Comparison of ENCODE assay signal across 9 mouse cellular contexts in genomic region chr4:12511656-12512385, GRCm38 (mm10).
A peak's percentile ranks its signal among the peaks of the same experiment; 100 is the strongest.
DNase-seq lines count a peak whose midpoint lies in the region; ATAC-seq lines count a peak whose summit lies in the region.
"Had no signal": no experiment of that assay in that cellular context is flagged by ENCODE, and none has a peak within 500 bp of the region (broad histone marks: within the 10 kb centered on the region; RNA-seq: fewer than 3 reads in every experiment).

No protein-coding gene starts in this region.

- ATAC-seq in forebrain, embryonic 16.5 days, result peak; percentile 89

- H3K9me3 ChIP-seq in forebrain, embryonic 16.5 days (ENCODE audit: control insufficient read depth, low read length), result no peaks in the 10 kb centered on the region

- peaks cover 16% of the 10 kb centered on the region for H3K4me1 ChIP-seq in forebrain, embryonic 16.5 days (replicated peaks; ENCODE audit: control insufficient read depth, insufficient read depth, low read length)
- H3K4me1 ChIP-seq: megakaryocyte, embryonic 14.5 days had no signal

- H3K27ac ChIP-seq in forebrain, embryonic 16.5 days (ENCODE audit: low read length), result peak overlapping the region; percentile 49; the same call in 1 of the 2 replicates

- no peak overlapping the region for H3K4me3 ChIP-seq in forebrain, embryonic 16.5 days (replicated peaks; ENCODE audit: low read length)
- H3K4me3 ChIP-seq: megakaryocyte, embryonic 14.5 days had no signal

- WGBS in forebrain, embryonic 16.5 days, result 53% methylated on average over 10 of the region's 10 CpGs

- DNase-seq in adrenal gland, adult (ENCODE audit: inconsistent age in 2 of 2, low spot score in 1 of 2), result peak; percentile 36 to 73
- no peak for DNase-seq in adrenal gland, postnatal 4 days (ENCODE audit: low spot score in 2 of 2)
- peak; percentile 6 to 26 for DNase-seq in adrenal gland, adult 18-20 months (ENCODE audit: low spot score in 2 of 2)
- peak; percentile 65 to 75 for DNase-seq in heart, postnatal 10 days
- DNase-seq in left cerebral cortex, postnatal 36 days (ENCODE audit: low spot score in 2 of 2), result peak; percentile 80 to 82
- DNase-seq in right cerebral cortex, postnatal 36 days (ENCODE audit: low spot score in 2 of 2), result peak; percentile 82 to 88
- no peak for DNase-seq in T-cell, adult 2 months (ENCODE audit: low spot score)

- no peaks in the 10 kb centered on the region for H3K27me3 ChIP-seq in forebrain, embryonic 16.5 days (replicated peaks; ENCODE audit: control insufficient read depth, insufficient read depth, low read length)
- H3K27me3 ChIP-seq: megakaryocyte, embryonic 14.5 days had no signal

- H3K9ac ChIP-seq in forebrain, embryonic 16.5 days (replicated peaks; ENCODE audit: low read depth, low read length), result no peak overlapping the region

- H3K36me3 ChIP-seq in forebrain, embryonic 16.5 days (ENCODE audit: control insufficient read depth, insufficient read depth), result no peaks in the 10 kb centered on the region

- intact Hi-C loops in heart, postnatal 10 days (cut with DNase I), result no loop called here
- intact Hi-C loops in left cerebral cortex, postnatal 36 days (cut with DNase I), result no loop called here

- H3K4me2 ChIP-seq in forebrain, embryonic 16.5 days (ENCODE audit: low read length), result no peak overlapping the region

Comparison
In these comparisons a context has a peak if more than half of its experiments do, and no peak if none do; other contexts are left out.
1. DNase-seq: peak in adrenal gland, adult (2 of 2), adrenal gland, adult 18-20 months (2 of 2), heart, postnatal 10 days (2 of 2), left cerebral cortex, postnatal 36 days (2 of 2) and right cerebral cortex, postnatal 36 days (2 of 2); none in adrenal gland, postnatal 4 days (0 of 2) and T-cell, adult 2 months (single experiment).